Mouse (Mus musculus) layer of hippocampus, adult 18-20 months (tissue): ENCODE data around the gene Lama1. TPM values are rescaled to one million over a fixed set of nuclear protein-coding genes. Genes with fewer than 3 reads are reported as not detected.
A peak's percentile ranks its signal among the peaks of the same experiment; 100 is the strongest.
"Not testable (repeated sequence)": the region's sequence is repeated elsewhere in the genome, so short reads cannot be mapped to it uniquely, and the experiment has no call there.

ENCODE experiments used
- DNase-seq, 2 experiments: peaks; one replicate each; pipeline ENCODE4 v3.0.0; 2022; ENCODE audit warnings: low spot score in 2 of 2
- total RNA-seq, 2 experiments: library from RNA; stranded (reverse); gene quantifications; 2 replicates each; pipeline ENCODE4 v1.2.3; 2021

The Lama1 gene
- total RNA-seq, 2 experiments from 2014 or later = 2.5 to 3.2 TPM

DNA sequence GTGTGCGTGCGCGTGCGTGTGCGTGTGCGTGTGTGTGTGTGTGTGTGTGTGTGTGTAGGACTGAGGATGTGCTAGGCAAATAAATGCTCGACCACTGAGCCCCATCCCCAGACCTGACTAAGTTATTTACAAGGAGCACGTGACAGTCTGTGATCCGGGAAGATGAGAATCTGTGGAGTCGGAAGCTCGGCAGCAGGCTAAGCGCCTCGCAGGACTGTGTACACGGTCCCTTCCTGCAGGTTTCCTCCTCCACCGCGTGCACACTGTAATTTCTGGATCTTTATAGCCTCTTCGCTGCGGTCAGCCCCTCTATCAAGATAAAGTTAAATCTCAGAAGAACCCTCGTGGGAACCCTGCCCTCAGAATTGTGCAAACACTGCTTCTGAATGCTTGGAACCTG is 18.4 kb downstream of the Lama1 start:
- no peak for DNase-seq

DNA sequence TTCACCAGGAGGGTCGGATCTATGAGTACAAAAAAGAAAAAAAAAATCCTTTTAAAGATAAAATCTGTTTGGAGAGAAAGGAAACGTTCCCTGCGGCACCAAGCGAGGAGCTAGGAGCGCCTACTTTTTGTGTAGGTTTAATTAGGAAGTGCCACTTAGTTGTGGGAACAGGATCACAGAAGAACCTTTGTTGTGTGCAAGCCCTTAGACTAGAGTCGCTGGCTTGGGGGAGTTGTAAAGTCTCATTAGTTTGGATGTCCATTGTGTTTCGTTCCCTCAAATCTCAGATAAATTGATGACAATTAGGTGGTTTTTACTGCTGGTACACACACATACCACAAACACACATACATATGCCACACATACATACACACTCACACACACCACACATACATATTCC is 25.0 kb downstream of the Lama1 start:
- no peak for DNase-seq

DNA sequence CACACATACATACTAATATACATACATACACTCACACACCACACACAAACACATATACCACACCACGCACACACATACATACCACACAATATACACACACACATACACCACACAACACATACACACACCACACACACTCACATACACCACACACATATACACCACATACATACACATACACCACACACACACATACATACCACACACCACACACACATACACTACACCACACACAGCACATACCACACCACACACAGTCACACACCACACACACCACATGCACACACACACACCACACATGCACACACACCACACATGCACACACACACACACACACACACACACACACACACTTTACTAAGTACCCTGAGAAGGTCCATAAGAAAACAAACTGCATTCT is 25.5 kb downstream of the Lama1 start:
- no peak for DNase-seq

DNA sequence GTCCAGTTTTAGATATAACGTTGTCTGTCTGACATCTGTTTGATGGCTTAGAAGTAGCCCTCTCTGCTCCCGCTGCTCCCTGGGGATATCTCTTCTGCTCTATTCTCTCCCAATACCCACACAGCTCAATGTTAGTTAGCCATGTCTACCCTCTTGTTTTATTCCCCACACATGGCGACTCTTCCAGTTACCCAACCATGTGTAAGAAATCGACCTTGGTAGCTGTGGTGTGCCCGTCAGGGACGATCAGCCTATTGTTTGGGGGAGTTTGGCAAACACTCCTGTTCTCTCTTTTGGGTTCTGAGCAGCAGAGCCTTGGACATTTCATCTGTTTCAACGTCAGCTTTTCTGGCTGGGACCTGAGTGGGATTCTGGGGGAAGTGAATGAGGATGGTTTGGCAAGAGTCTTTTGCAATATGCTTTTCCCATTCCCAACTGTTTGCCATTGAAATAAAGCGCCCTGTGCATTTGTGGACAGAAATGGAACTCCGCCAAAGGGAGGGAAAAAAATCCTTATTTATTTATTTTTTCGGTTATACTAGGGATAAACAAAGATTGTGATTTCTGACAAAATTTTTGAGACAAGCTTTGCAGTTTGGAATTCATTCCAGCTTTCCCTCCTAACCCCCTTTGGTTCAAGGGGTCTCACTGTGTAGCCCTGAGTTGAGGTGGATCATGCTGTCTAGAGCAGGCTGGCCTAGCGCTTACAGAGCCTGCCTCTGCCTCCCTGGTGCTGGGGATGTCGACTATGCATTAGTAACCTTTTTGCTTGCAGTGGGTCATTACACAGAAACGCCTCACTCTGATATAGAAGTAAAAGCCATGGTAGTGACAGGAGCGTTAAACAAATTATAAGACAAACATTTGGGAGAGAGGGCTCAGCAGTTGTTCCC is 26.4 kb downstream of the Lama1 start:
- no peak for DNase-seq

DNA sequence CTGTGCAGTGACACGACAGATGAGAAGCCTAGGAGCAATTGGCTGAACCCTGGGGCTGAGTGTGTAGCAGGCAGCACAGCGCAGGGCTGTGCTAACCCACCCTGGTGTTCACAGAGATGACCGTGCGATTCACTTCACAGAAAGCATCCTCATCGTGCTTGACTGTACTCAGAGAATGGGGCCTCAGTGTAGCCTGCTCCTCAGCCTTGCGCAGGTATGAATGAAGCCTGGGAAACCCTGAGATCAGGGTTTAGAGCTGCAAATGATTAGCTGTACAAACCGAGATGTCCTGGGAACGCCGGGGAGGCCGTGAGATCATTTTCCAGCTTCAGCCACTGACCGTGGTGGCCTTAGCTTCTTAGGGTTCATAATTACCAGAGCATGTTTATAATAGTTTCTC is 29.5 kb downstream of the Lama1 start:
- no peak for DNase-seq

DNA sequence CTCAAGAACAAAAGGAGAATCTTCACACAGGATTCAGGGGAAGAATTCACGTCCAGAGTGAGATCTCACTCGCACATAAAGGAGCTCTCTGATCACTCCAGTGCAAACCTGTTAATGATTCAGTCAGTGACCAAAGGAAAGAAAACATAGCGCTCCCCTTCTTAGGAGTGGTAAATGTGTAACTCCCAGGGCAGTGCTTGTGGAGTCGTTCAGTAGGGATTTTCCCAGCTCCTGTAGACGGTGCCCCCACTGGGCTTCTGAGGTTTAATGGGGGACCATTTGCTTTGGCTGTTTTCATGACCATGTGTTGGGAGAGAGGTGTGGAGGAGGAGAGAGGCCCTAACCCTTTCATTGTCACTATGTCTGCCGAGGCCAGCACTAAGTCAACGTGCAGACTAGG is 31.7 kb downstream of the Lama1 start:
- no peak for DNase-seq

DNA sequence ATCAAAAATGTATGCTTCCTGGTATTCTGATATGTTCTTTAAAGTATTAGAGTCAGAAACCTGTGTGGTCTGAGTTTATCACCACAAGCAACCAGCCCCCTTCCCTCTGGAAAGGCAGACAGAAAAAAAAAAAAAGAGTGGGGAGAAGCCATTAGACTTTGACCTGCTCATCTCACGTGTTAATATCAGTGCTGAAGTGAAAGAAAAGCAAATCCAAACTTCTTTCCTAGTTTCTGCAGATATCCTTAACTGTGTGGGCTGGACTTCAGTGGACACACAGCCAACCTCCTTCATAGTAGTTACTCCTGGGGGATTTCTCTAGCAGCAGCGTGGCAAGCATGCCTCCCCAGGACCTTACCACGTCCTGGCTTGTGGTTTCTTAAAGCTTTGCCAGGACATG is 34.0 kb downstream of the Lama1 start:
- no peak for DNase-seq

DNA sequence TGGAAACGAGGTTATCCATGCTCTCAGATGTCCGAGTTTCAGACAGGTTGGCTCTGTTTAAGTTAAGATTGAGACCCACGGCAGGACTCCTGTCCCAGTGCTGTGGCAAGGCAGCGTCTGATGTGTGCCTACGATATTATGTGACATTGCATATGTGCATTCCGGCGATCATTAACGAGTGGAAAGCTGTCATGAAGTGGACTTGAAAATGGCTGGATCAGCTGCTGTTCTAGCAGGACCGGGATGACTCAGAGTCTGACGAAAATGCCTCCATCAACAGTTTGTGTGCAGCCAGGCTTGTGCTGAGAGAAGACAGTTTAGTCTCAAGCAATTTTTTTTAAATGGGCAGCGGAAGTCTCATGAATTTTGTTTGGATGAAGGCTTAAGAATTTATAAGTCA is 34.9 kb downstream of the Lama1 start:
- no peak for DNase-seq

DNA sequence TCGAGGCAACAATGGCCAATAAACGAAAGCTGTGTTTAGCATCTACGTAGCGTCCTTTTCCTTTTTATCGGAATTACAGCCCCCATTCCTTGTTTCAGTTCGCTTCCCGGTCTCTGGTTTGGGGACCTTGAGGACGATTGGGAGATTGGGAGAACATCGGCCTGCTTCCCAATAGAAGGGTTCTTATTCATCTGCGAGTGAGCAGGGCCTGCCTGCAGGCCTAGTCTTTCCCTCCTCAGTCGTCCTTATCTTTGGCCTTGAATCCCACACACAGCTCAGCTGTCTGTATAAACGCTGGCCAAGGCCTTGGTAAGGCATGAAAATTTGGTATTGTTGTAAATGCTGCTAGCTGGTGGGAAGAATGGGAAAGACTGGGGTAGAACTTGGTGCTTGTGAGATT is 36.5 kb downstream of the Lama1 start:
- DNase-seq = no peak

DNA sequence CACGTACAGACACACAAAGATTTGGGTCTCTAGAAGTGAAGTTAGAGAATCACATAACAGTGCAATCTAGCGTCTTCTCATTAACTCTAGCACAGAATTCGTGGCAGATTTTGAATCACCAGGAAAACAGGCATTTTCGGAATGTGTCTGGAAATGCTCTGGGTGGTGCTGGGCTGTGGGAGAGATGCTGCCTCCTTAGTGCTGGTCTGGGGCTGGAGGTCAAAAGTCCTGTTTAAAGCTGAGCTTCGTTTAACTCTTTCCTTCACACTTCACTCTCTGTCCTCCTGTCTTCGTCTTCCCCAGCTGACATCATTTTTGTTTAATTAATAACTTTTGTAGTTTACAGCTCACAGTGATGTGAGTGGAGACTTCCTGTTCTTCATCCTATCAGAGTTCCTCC is 38.7 kb downstream of the Lama1 start:
- no peak for DNase-seq

DNA sequence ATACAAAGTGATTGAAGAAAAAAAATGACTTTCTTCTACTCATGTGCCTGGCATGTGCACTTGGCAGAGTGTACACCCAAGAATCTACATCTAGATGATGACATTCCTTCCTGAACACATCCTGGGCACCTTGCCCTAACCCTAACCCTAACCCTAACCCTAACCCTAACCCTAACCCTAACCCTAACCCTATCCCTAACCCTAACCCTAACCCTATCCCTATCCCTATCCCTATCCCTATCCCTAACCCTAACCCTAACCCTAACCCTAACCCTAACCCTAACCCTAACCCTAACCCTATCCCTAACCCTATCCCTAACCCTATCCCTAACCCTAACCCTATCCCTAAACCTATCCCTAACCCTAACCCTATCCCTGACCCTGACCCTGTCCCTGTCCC is 44.2 kb downstream of the Lama1 start:
- not testable (repeated sequence) for DNase-seq

DNA sequence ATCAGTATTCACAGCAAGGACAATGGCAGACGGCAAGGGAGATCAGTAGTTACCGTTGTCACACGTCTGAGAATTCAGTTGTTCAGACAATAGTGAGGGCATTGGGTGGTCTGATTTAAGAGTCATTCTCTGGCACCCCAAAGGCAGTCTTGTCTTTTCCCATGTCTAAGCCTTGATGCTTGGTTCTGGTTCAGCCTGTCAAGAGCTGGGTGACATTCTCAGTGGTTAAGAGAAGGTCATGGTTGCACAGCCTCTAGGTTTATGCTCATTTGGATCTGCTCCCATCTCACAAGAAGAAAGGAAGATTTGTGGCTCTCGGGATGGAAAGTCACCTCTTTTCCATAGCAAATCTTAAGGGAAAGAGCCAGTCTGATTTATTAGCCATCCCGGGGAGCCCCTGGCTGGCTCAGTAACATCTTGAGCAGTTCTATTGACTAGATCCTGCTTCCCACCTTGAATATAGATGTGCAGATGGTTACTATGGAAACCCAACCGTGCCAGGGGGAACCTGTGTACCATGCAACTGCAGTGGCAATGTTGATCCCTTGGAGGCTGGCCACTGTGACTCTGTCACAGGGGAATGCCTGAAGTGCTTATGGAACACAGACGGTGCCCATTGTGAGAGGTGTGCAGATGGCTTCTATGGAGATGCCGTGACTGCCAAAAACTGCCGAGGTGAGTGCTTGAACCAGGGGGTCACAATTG is 67.3 kb downstream of the Lama1 start:
- no peak for DNase-seq

DNA sequence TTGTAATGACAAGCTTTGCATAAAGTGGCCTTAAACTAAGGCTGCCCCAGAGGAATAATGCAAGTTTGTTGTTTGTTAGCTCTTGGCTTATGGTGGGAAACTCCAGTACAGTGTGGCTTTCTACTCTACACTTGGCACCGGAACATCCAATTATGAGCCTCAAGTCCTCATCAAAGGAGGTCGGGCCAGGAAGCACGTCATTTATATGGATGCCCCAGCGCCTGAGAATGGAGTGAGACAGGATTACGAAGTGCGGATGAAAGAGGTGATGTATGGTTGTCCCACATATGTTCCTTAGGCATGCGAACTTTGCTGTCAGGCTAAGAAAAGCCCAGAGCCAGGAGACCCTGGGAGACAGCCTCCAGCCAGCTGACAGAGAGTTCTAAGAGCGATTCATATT is 76.5 kb downstream of the Lama1 start:
- DNase-seq = no peak

DNA sequence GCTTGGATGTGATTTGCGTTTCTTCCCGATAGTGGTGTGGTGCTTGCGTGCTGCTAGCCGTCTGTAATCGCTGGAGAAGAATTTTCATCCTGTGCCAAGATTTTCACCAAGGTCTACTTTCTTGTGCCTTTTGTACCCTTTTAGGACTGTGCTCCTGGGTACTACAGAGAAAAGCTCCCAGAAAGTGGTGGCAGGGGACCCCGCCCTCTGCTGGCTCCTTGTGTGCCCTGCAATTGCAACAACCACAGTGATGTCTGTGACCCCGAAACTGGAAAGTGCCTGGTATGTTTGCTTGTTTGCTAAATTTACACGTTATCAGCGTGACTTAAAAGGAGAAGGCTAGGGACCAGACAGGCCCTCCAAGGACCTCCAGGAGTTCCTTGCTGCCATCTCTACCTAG is 79.7 kb downstream of the Lama1 start:
- DNase-seq = peak in 1 of 2 experiments; percentile 11

DNA sequence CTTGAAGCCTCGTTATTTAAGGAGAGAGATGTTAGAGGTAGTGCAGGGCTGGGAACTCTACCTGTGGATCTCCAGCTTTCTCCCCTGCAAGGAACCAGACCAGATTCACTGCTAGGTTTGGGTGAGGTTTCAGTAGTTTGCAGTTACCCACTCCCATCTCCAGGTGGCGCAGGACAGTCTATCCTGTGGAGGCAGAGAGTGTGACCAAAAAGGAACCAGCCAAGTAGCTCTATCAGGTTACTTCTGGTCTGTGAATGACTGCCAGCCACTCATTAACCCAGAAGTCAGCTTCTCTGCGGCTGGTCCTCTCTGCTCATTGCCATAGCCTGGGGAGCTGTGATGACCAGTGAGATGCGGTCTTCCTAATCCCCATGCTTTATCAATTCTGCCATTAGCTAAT is 82.8 kb downstream of the Lama1 start:
- no peak for DNase-seq

DNA sequence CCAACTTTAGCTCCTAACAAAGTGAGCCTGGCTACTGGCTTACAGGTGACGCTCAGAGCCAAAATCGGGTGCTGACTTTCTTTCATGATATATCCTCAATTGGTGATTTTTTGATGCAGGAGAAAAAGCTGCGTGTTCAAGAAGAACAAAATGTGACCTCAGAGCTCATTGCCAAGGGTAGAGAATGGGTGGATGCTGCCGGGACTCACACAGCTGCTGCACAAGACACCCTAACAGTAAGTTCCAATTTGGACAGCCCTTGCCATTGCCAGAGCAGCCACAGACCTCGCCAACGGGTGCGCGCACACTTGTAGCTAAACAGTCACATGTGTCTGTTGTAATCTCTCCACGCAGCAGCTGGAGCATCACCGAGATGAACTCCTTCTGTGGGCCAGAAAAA is 94.0 kb downstream of the Lama1 start:
- no peak for DNase-seq

DNA sequence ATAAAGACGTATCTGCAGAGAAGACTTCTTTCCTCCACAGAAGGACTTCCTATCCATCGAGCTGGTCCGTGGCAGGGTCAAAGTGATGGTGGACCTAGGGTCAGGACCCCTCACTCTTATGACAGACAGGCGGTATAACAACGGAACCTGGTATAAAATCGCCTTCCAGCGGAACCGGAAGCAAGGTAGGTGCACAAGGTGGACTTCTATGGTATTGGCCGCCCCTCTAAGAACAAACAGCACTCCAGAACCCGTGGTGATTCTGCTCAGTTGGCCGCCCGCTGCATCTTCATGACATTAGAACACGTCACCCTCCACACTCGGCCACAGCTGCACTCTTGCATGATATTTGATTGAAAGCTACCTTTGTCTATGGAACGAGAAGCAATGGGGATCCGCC is 112.1 kb downstream of the Lama1 start:
- DNase-seq = no peak

DNA sequence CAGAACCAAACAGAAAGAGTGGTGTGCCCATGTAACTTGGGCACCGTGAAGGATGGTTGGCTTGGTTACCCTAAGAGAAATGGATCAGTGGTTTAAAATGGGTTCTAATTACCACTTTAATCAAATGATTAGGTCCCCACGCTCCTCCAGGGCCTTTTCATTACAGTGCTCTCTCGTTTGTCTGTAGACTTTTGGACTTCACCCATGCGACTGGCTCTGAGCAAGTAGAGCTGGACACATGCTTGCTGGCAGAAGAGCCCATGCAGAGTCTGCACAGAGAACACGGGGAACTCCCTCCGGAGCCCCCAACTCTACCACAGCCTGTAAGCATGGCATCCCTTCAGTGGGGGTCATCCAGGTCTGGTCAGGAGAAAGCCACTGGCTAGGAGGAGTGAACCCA is 116.6 kb downstream of the Lama1 start:
- DNase-seq = no peak

DNA sequence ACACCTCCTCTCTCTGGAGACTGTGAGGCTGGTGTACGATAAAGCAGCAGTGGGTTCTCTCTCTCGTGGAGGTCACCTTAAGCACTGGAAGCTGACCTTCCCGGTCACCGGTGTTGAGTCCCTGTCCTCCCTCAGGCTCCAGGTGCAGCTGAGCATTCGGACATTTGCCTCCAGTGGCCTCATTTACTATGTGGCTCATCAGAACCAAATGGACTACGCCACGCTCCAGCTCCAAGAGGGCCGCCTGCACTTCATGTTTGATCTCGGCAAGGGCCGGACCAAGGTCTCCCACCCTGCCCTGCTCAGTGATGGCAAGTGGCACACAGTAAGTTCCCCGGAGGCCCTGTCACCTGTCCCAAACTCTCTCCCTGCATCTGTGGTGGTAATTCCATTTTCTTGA is 118.7 kb downstream of the Lama1 start:
- DNase-seq = no peak

DNA sequence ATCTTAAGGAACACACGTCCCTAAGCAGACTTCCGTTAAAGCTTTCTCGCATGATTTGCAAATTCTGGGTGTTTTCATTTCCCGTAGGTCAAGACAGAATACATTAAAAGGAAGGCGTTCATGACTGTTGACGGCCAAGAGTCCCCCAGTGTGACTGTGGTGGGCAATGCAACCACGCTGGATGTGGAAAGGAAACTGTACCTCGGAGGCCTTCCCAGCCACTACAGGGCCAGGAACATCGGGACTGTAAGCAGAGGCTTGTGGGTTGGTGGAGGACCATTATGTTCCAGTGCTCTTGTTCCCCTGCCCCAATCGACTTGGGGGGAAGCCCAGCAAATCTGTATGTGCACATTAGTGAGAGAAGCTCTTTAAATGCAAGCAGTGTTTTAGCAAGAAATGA is 119.9 kb downstream of the Lama1 start:
- DNase-seq = no peak

DNA sequence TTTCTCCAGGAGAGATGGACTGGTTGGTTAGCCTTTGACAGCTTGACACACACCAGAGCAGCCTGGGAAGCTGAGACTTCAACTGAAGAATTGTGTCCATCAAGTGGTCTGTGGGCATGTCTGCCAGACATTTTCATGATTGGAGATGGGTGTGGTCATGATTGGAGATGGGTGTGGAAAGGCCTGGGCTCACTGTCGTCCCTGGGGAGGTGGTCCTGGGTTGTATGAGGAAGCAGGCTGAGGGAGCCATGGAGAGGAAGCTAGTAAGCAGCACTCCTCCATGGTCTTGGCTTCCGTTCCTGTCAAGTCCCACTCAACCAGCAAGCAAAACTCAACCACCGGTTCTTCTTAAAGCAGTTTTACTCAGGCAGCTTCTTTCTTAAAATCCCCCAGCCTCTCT is 130.4 kb downstream of the Lama1 start:
- no peak for DNase-seq

DNA sequence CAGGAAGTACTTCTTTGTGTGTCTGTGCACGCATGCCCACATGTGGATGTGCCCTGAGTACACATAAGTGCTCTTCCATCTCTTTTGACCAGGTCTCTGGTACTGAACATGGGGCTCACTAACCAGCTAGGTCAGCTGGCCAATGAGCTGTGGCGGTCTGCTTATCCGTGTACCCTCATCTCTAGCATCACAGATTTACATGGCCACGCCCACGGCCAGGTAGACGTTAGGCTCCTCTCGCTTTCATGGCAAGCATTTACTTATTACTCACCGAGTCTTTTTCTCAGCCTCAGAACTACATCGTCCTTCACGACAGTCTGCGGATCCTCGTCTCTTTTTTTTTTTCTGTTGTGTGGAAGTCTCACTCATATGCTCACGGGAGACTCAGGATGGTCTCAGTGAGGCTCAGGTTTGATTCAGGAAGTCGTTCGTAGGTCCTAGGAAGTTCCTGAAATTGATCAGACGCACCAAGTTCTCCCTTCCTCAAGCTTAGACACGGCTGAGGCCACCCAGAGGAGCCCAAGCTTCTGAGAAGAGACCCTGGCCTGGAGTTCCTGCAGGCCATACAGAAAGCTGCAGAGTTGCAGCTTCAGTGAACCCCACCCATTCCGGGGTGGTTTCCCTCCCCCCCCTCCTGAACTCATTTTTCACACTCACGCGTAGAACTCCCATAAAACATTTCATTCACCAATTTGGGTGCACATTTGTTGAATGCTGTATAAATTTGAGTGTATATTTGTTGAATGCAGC is 139.3 kb downstream of the Lama1 start:
- DNase-seq = no peak
